Mouse (Mus musculus) ES-E14 (cell line): ENCODE results near the gene Pdzd2.

Experiments
- CHD2 ChIP-seq: IDR thresholded peaks from 2 replicates; pipeline ENCODE4 v1.6.1; 2014; ENCODE audit warnings: mild to moderate bottlenecking, low read depth, low read length, inconsistent platforms
- HCFC1 ChIP-seq: IDR thresholded peaks from 2 replicates; pipeline ENCODE4 v1.6.1; 2012; ENCODE audit warnings: low read length, inconsistent platforms, borderline replicate concordance; ENCODE audit not compliant: insufficient read depth
- ZC3H11A ChIP-seq: IDR thresholded peaks from 2 replicates; pipeline ENCODE4 v1.6.1; 2012; ENCODE audit warnings: low read depth, mild to moderate bottlenecking, inconsistent platforms, low read length, borderline replicate concordance

DNA sequence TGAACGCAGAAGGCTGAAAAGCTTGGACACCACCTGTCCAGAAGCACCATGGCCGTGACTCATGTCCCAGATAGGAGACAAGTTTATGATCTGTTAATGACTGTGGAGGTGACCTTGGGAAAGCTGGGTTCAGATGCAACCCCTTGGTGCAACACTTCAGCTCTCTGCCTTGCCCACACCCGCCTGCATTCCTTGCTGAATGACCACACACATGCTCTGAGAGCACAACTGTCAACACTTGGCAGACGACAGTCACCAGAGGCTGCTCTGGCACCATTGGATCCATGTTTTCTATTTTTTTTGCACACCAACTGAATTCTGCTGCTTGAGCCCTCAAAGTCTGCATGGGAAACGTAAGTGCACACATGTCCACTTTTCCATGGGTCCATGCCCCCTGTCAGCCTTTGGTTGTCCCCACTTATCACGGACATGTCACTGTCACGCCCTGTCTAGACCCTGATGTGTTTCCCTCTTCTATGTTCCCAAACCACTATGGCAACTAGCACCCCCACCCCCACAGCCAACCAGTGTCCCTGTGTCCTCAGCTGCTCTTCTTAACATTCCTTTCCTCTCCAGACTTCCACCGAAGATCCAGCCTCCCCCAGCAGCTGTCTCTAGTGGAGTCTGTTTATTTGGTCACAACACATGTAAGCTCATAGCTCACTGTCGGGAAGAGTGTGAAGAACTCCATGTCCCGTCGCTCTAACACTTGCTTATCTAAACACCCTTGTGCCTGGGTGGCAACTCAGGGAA, 10.0 kb upstream of the Pdzd2 start:
- TF ChIP-seq ZC3H11A (no peak), HCFC1 (no peak), CHD2 (no peak)
